Mouse (Mus musculus): ENCODE results near the gene Vsig1. TPM values are rescaled to one million over a fixed set of nuclear protein-coding genes. Genes with fewer than 3 reads are reported as not detected.

Vsig1 gene
- polyA plus RNA-seq, 1 experiment from 2014 or later = 0.08 TPM

DNA sequence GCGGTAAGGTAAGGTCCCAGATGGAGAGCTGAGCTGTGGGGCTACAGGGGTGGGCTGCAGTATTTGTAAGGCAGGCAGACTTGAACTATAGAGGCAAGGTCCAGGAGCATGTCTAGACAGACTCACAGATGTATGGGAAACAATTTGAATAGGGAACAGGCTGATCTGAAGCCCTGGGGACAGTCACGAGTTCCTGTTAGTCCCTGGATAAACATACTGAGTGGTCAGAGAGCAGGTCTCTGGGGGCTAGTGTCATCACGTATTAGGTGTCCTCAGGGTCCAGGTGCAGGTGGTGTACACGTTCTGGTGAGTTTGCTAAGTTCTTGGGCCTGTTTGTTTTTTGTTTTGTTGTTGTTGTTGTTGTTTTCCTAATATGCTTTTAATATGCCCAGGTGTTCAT lies 72.8 kb downstream of the Vsig1 start:
- Histone ChIP-seq H3K4me3 (ENCODE audit: low read depth, low read length) (no peak overlapping the region), H3K27ac (ENCODE audit: low read depth) (no peak overlapping the region), H3K9ac (no peak overlapping the region), H3K4me1 (ENCODE audit: insufficient read depth) (no peaks in the 10 kb centered on the region), H3K9me3 (ENCODE audit: low read depth, low read length) (no peaks in the 10 kb centered on the region), H3K4me2 (no peak overlapping the region), H3K36me3 (ENCODE audit: insufficient read depth) (no peaks in the 10 kb centered on the region), H3K27me3 (ENCODE audit: insufficient read depth, low read length) (no peaks in the 10 kb centered on the region)
- DNase-seq = no peak
- no peak for ATAC-seq (ENCODE audit: insufficient read depth)
- no peak for TF ChIP-seq CTCF (IDR thresholded peaks at IDR 0.05; ENCODE audit: low read depth)
- 67% methylated on average over 4 of the region's 4 CpGs for WGBS

GRCm38 (mm10) chrX:140983206-140983960 lies 76.0 kb downstream of the Vsig1 start:
- no peak overlapping the region for H3K4me2 ChIP-seq
- DNase-seq (no peak), ATAC-seq (ENCODE audit: insufficient read depth) (no peak)
- no peak for TF ChIP-seq CTCF (IDR thresholded peaks at IDR 0.05; ENCODE audit: low read depth)
- no peak overlapping the region for H3K4me3 ChIP-seq (ENCODE audit: low read depth, low read length)
- H3K27me3 ChIP-seq (ENCODE audit: insufficient read depth, low read length) = no peaks in the 10 kb centered on the region
- H3K27ac ChIP-seq (ENCODE audit: low read depth) = no peak overlapping the region
- H3K4me1 ChIP-seq (ENCODE audit: insufficient read depth) = no peaks in the 10 kb centered on the region
- no peaks in the 10 kb centered on the region for H3K36me3 ChIP-seq (ENCODE audit: insufficient read depth)
- no peaks in the 10 kb centered on the region for H3K9me3 ChIP-seq (ENCODE audit: low read depth, low read length)
- WGBS = 33% methylated on average over 6 of the region's 6 CpGs
- H3K9ac ChIP-seq = no peak overlapping the region

GRCm38 (mm10) chrX:140984795-140985194 lies 77.4 kb downstream of the Vsig1 start:
- no peak for TF ChIP-seq CTCF (IDR thresholded peaks at IDR 0.05; ENCODE audit: low read depth)
- Histone ChIP-seq H3K27ac (ENCODE audit: low read depth) (no peak overlapping the region), H3K4me3 (ENCODE audit: low read depth, low read length) (no peak overlapping the region), H3K9me3 (ENCODE audit: low read depth, low read length) (no peaks in the 10 kb centered on the region), H3K4me2 (no peak overlapping the region), H3K27me3 (ENCODE audit: insufficient read depth, low read length) (no peaks in the 10 kb centered on the region), H3K4me1 (ENCODE audit: insufficient read depth) (no peaks in the 10 kb centered on the region), H3K9ac (no peak overlapping the region), H3K36me3 (ENCODE audit: insufficient read depth) (no peaks in the 10 kb centered on the region)
- WGBS = 42% methylated on average over 6 of the region's 6 CpGs
- DNase-seq (no peak), ATAC-seq (ENCODE audit: insufficient read depth) (no peak)

DNA sequence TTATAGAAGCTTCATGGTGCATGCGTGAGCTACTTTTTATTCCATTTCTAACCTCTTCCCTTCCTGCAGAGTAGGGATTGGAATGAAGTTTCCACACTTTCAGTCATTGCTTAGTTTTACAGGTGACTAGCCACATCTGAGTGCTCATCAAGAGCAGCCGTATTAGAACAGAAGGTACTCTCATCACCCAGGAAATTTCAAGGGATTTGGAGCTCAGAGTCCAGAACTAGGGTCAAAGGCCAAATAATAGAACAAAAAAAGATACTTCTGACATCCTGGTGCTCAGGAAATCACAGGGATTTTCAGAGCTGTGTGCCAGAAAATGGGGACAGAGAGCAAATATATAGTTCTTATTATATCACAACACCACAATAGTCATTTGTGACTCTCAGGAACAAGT lies 77.8 kb downstream of the Vsig1 start:
- no peak for ATAC-seq (ENCODE audit: insufficient read depth)
- H3K9ac ChIP-seq = no peak overlapping the region
- no peaks in the 10 kb centered on the region for H3K9me3 ChIP-seq (ENCODE audit: low read depth, low read length)
- H3K4me3 ChIP-seq (ENCODE audit: low read depth, low read length) = no peak overlapping the region
- H3K4me1 ChIP-seq (ENCODE audit: insufficient read depth) = no peaks in the 10 kb centered on the region
- DNase-seq = no peak
- no peak for TF ChIP-seq CTCF (IDR thresholded peaks at IDR 0.05; ENCODE audit: low read depth)
- H3K27ac ChIP-seq (ENCODE audit: low read depth) = no peak overlapping the region
- H3K27me3 ChIP-seq (ENCODE audit: insufficient read depth, low read length) = no peaks in the 10 kb centered on the region
- H3K4me2 ChIP-seq = no peak overlapping the region
- 83% methylated on average over 2 of the region's 2 CpGs for WGBS
- H3K36me3 ChIP-seq (ENCODE audit: insufficient read depth) = no peaks in the 10 kb centered on the region

Other genes starting within 250 kb of the Vsig1 start
- 8.7 and 9.3 TPM in 2 replicates for gene Mid2, start 243.0 kb upstream of the Vsig1 start, polyA plus RNA-seq (2014; fragmentation: Nextera tagmentation; extraction: Ambion mirVana)
- not detected in 2 replicates for gene Tex13b, start 94.2 kb upstream of the Vsig1 start, polyA plus RNA-seq (2014; fragmentation: Nextera tagmentation; extraction: Ambion mirVana)
- 44.7 and 45.0 TPM in 2 replicates for gene Psmd10, start 49.1 kb downstream of the Vsig1 start, polyA plus RNA-seq (2014; fragmentation: Nextera tagmentation; extraction: Ambion mirVana)
- gene Atg4a, start 49.3 kb downstream of the Vsig1 start, polyA plus RNA-seq (2014; fragmentation: Nextera tagmentation; extraction: Ambion mirVana) = 18.2 and 20.5 TPM in 2 replicates

Measured in lung, embryonic 14.5 days (tissue).